Mouse (Mus musculus) cerebellum, adult 2 months (tissue): ENCODE results near the gene Prnd. TPM values are rescaled to one million over a fixed set of nuclear protein-coding genes. Genes with fewer than 3 reads are reported as not detected.

Experiments used
- DNase-seq, 2 experiments: peaks; one replicate each; pipeline ENCODE4 v3.0.0; 2021
- H3K27ac ChIP-seq: fragments of 200-500 bp; 2 replicates; pipeline ENCODE4 v1.5.1; 2012; ENCODE audit warnings: low read length, control low read depth, inconsistent platforms; ENCODE audit not compliant: insufficient read depth
- H3K27me3 ChIP-seq: fragments of 200-500 bp; 2 replicates; pipeline ENCODE4 v1.6.1; 2012; ENCODE audit warnings: inconsistent platforms, mild to moderate bottlenecking, low read length, moderate library complexity; ENCODE audit not compliant: control insufficient read depth, insufficient read depth
- H3K4me1 ChIP-seq: fragments of 200-500 bp; 2 replicates; pipeline ENCODE4 v1.6.1; 2011; ENCODE audit warnings: low read length; ENCODE audit not compliant: control insufficient read depth, insufficient read depth
- H3K4me3 ChIP-seq: fragments of 200-500 bp; replicated peaks from 2 replicates; pipeline ENCODE3; 2011; ENCODE audit warnings: mild to moderate bottlenecking, low read depth, low read length, control low read depth; ENCODE audit not compliant: insufficient read depth
- CTCF ChIP-seq: fragments of 200-500 bp; IDR thresholded peaks from 2 replicates; pipeline ENCODE4 v1.5.1; 2011; ENCODE audit warnings: low read depth, mild to moderate bottlenecking, control low read depth, low read length, moderate library complexity, borderline replicate concordance; ENCODE audit not compliant: insufficient read depth
- POLR2A ChIP-seq: fragments of 200-500 bp; IDR thresholded peaks from 2 replicates; pipeline ENCODE4 v1.6.1; 2011; ENCODE audit warnings: low read length, control low read depth, borderline replicate concordance; ENCODE audit not compliant: insufficient read depth
- WGBS: fragments of 180-500 bp; shearing (Covaris S2); methylation state at CpG from one replicate; pipeline ENCODE4 v1.1.7; 2018; 5-methylcytosine and 5-hydroxymethylcytosine counted together
- polyA plus RNA-seq: library from polyadenylated mRNA; depleted of rRNA; stranded (reverse); fragments of >200 nt; gene quantifications from 2 replicates; pipeline ENCODE4 v1.2.3, GENCODE M21; 2012

Gene Prnd
- polyA plus RNA-seq, 1 experiment, result 0.31 TPM

DNA sequence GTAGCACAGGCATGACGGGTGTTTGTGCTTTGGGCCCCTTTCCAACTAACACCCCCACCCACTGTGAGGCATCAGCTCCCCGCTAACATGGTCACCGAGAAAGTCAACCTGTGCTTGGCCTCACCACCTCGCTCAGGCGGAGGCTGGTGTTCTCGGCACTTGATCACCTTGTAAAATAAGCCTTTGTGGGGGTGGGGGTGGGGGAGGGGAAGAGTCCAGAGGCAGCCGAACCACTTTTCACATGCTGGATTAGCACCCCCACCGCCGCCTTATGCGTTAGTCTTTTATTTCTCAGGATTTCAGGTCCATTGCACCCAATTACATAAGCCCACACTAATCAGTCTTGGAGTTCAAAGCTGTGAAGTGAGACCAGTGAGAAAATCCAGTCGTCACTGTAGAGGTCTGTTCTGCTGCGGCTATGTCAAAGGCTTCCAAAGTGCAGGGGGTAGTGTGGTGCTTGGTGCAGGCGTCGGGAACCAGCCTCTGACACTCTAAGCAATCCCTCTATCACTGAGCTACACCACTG is 43.0 kb downstream of the Prnd start:
- Histone ChIP-seq H3K4me1 (peaks cover 17% of the 10 kb centered on the region), H3K27ac (no peak overlapping the region), H3K27me3 (no peaks in the 10 kb centered on the region), H3K4me3 (no peak overlapping the region)
- DNase-seq, result no peak
- 54% methylated on average over 14 of the region's 14 CpGs for WGBS
- TF ChIP-seq POLR2A (no peak), CTCF (no peak)

DNA sequence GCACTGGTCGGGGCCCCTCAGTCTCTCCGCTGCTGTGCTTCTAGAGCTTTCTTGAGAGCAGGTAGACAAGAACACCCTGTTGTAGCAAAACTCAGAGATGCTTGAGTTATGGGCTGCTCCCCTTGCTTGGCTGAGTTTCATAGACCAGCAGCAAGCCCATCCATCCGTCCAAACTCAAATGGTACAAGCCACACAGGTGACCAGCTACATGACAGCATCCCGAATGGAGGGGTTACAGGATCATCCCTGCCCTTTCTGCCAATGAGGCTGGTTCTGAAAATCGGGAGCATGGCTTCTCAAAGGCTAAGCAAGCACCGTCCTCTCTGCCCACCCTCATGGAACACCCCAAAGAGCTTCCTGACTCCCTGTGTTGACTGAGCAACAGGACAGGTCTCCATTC is 44.3 kb downstream of the Prnd start:
- WGBS, result 77% methylated on average over 6 of the region's 6 CpGs
- no peak for DNase-seq
- H3K27ac ChIP-seq, result no peak overlapping the region
- TF ChIP-seq CTCF, result no peak
- no peak for TF ChIP-seq POLR2A
- no peak overlapping the region for H3K4me3 ChIP-seq
- H3K27me3 ChIP-seq, result no peaks in the 10 kb centered on the region
- peaks cover 17% of the 10 kb centered on the region for H3K4me1 ChIP-seq

DNA sequence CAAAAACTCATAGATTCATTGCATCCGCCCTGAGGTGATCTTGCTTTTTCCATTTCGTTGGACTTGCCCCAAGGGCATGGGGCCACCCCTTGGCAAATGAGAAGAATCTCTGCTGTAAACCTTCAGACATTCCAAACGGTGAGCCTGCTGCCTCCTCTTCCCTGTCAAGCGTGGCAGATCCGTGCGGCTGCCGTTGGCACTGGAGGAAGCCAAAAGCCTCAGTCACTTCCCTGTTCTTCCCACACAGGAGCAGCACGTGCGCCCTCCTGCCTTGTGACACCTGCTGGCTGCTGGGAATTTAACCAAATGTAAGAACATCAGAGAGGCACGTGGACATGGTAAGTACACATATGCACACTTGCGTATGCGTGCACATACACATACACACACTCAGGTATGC is 45.1 kb downstream of the Prnd start:
- H3K4me1 ChIP-seq, result peaks cover 17% of the 10 kb centered on the region
- peak; percentile 36 to 59 for DNase-seq
- no peaks in the 10 kb centered on the region for H3K27me3 ChIP-seq
- TF ChIP-seq CTCF (no peak), POLR2A (no peak)
- no peak overlapping the region for H3K27ac ChIP-seq
- WGBS, result 17% methylated on average over 12 of the region's 12 CpGs
- H3K4me3 ChIP-seq, result no peak overlapping the region

- H3K27me3 ChIP-seq, result no peaks in the 10 kb centered on the region
- DNase-seq, result no peak
- H3K4me1 ChIP-seq, result peaks cover 17% of the 10 kb centered on the region
- no peak overlapping the region for H3K4me3 ChIP-seq
- 42% methylated on average over 7 of the region's 7 CpGs for WGBS
- no peak overlapping the region for H3K27ac ChIP-seq
- TF ChIP-seq CTCF (no peak), POLR2A (no peak)
These were observed 45.7 kb downstream of the Prnd start for GRCm38 (mm10) chr2:131996369-131996768.

- no peak overlapping the region for H3K27ac ChIP-seq
- TF ChIP-seq CTCF (no peak), POLR2A (no peak)
- WGBS, result 52% methylated on average over 5 of the region's 5 CpGs
These were observed 46.7 kb downstream of the Prnd start for GRCm38 (mm10) chr2:131997356-131997755.

GRCm38 (mm10) chr2:132001696-132002334 is 51.2 kb downstream of the Prnd start:
- H3K27me3 ChIP-seq, result no peaks in the 10 kb centered on the region
- 89% methylated on average over 13 of the region's 13 CpGs for WGBS
- TF ChIP-seq CTCF (no peak), POLR2A (no peak)
- H3K4me1 ChIP-seq, result no peaks in the 10 kb centered on the region
- DNase-seq, result no peak
- H3K27ac ChIP-seq, result no peak overlapping the region
- H3K4me3 ChIP-seq, result no peak overlapping the region

More at GRCm38 (mm10) chr2:131997356-131997755, 46.7 kb downstream of the Prnd start:
- Histone ChIP-seq H3K4me1 (peaks cover 17% of the 10 kb centered on the region), H3K27me3 (no peaks in the 10 kb centered on the region), H3K4me3 (no peak overlapping the region)
- DNase-seq, result no peak

DNA sequence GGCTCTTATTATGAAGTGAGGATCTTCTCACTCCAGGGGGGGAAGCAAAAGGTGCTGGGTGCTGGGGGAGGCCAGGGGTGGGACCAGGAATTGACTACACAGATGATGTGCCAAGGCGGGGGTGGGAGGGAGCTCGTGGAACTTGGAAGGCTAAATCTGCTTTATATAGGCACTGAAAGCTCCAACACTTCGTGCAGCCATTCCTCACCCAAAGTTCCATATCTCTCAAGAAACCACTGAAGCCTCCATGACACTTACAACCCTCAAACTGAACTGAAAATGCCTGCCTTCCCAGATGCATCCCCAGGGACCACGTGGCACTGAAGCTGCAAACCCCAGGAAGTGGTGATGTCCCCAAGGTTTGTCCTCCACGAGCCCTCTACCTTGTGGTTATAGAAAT is 53.3 kb downstream of the Prnd start:
- TF ChIP-seq POLR2A (no peak), CTCF (no peak)
- Histone ChIP-seq H3K4me3 (no peak overlapping the region), H3K27ac (no peak overlapping the region), H3K27me3 (no peaks in the 10 kb centered on the region), H3K4me1 (no peaks in the 10 kb centered on the region)
- DNase-seq, result no peak
- 77% methylated on average over 5 of the region's 5 CpGs for WGBS

- H3K4me3 ChIP-seq, result no peak overlapping the region
- no peak overlapping the region for H3K27ac ChIP-seq
- 84% methylated on average over 9 of the region's 9 CpGs for WGBS
- no peaks in the 10 kb centered on the region for H3K27me3 ChIP-seq
- no peaks in the 10 kb centered on the region for H3K4me1 ChIP-seq
- no peak for DNase-seq
- TF ChIP-seq POLR2A, result no peak
- no peak for TF ChIP-seq CTCF
These were observed 54.0 kb downstream of the Prnd start for GRCm38 (mm10) chr2:132004495-132005136.
